Mouse (Mus musculus) heart, embryonic 16.5 days (tissue): ENCODE data around the gene Gls. TPM values are rescaled to one million over a fixed set of nuclear protein-coding genes. Genes with fewer than 3 reads are reported as not detected.

Experiments
- ATAC-seq: fragments of 200-750 bp; cut with Nextera tagmentation; replicated peaks from 2 replicates; pipeline ENCODE4 v1.8.0; 2017; ENCODE audit warnings: moderate number of reproducible peaks; ENCODE audit not compliant: insufficient read depth, low FRiP score; ENCODE audit errors: extremely low read depth
- H3K27ac ChIP-seq: fragments of 300-500 bp; sonication (generic); 2 replicates; pipeline ENCODE4 v1.5.1; 2014; ENCODE audit warnings: mild to moderate bottlenecking, low read length, control low read depth, moderate library complexity
- H3K27me3 ChIP-seq: fragments of 300-500 bp; sonication (generic); 2 replicates; pipeline ENCODE4 v1.6.1; 2014; ENCODE audit warnings: low read length, mixed read lengths; ENCODE audit not compliant: control insufficient read depth, insufficient read depth
- H3K36me3 ChIP-seq: fragments of 300-500 bp; sonication (generic); 2 replicates; pipeline ENCODE4 v1.6.1; 2014; ENCODE audit not compliant: control insufficient read depth, insufficient read depth
- H3K4me1 ChIP-seq: fragments of 300-500 bp; sonication (generic); 2 replicates; pipeline ENCODE4 v1.6.1; 2014; ENCODE audit warnings: low read length, mixed read lengths; ENCODE audit not compliant: control insufficient read depth, insufficient read depth
- H3K4me2 ChIP-seq: fragments of 300-500 bp; sonication (generic); 2 replicates; pipeline ENCODE4 v1.6.1; 2014; ENCODE audit warnings: low read depth, mild to moderate bottlenecking, control low read depth, low read length
- H3K4me3 ChIP-seq: fragments of 300-500 bp; sonication (generic); 2 replicates; pipeline ENCODE4 v1.5.1; 2014; ENCODE audit warnings: mild to moderate bottlenecking, control low read depth, low read length
- H3K9ac ChIP-seq: fragments of 300-500 bp; sonication (generic); 2 replicates; pipeline ENCODE4 v1.6.1; 2014; ENCODE audit warnings: low read length, control low read depth
- H3K9me3 ChIP-seq: fragments of 300-500 bp; sonication (generic); replicated peaks from 2 replicates; pipeline ENCODE4 v1.6.1; 2016; ENCODE audit warnings: low read length; ENCODE audit not compliant: control insufficient read depth
- WGBS: fragments of 180-500 bp; shearing (Covaris S2); extraction: QIAGEN DNeasy Blood & Tissue Kit; methylation state at CpG from one replicate; pipeline ENCODE4 v1.1.7; 2014; 5-methylcytosine and 5-hydroxymethylcytosine counted together
- polyA plus RNA-seq: library from polyadenylated mRNA; unstranded; fragments of >200 nt; fragmentation: Nextera tagmentation; extraction: Ambion mirVana; gene quantifications from 2 replicates; pipeline ENCODE4 v1.2.1, GENCODE M21; 2015

Gls gene
- polyA plus RNA-seq, 1 experiment from 2014 or later: 17.4 TPM

DNA sequence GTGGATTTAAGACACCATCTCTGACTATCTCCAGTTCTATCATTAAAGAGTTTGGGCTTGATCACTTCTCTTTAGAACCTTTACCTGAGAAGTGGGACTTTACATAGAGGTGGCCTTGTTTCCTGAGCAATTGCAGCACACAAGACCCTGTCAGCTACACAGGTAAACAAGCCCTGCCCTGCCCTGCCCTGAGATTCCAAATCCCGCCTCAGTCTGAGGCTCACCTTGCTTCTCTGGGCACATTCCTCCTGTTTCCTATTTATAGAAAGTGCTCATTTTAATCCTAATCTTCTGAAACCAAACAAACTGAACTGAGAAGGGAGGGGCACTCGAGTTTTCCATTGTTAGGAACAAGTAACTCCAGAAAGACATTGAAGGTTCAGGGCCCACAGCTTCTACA is 19.4 kb upstream of the Gls start:
- 43% methylated on average over 2 of the region's 2 CpGs for WGBS
- Histone ChIP-seq H3K4me3 (no peak overlapping the region), H3K9me3 (no peaks in the 10 kb centered on the region), H3K36me3 (no peaks in the 10 kb centered on the region), H3K4me1 (peaks cover 19% of the 10 kb centered on the region), H3K27me3 (no peaks in the 10 kb centered on the region), H3K27ac (no peak overlapping the region), H3K9ac (no peak overlapping the region), H3K4me2 (no peak overlapping the region)
- ATAC-seq: no peak

DNA sequence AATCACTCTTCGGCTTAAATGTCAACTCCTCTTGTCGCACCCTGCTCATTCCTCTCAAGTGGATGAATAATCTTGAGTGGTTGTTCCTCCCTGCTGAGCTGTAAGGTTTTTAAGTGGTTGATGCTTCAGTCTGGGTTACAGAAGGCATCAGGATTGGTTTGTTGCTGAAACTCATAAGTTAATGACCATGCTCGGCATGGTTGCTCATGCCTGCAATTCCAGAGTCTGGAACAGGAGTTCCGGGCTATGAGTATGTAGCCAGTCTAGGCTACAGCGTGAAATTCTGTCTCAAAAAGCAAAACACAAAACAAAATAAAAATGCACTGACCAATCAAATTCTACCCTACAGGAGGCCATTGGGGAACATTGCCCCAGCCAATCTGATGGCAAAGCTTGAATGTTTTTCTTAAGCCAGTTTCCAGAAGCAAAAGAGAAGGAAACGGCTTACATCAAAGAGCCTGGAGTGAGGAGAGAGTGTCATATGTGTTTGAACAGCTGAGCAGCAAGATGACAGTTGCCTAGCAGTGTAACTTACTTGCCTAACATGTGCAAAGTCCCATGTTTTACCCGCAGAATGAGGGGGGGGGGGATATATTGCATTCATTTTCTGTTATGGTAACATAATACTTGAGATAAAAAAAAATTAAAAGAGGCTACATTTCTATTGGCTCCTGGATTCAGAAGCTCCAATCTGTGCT is 18.2 kb upstream of the Gls start:
- H3K9ac ChIP-seq: no peak overlapping the region
- peak; percentile 58 for ATAC-seq
- WGBS: 35% methylated on average over 7 of the region's 7 CpGs
- H3K9me3 ChIP-seq: no peaks in the 10 kb centered on the region
- H3K4me1 ChIP-seq: peaks cover 19% of the 10 kb centered on the region
- no peaks in the 10 kb centered on the region for H3K36me3 ChIP-seq
- H3K27me3 ChIP-seq: no peaks in the 10 kb centered on the region
- H3K4me3 ChIP-seq: no peak overlapping the region
- peak overlapping the region; percentile 31 for H3K4me2 ChIP-seq
- H3K27ac ChIP-seq: peak overlapping the region; percentile 31; the same call in 1 of the 2 replicates

DNA sequence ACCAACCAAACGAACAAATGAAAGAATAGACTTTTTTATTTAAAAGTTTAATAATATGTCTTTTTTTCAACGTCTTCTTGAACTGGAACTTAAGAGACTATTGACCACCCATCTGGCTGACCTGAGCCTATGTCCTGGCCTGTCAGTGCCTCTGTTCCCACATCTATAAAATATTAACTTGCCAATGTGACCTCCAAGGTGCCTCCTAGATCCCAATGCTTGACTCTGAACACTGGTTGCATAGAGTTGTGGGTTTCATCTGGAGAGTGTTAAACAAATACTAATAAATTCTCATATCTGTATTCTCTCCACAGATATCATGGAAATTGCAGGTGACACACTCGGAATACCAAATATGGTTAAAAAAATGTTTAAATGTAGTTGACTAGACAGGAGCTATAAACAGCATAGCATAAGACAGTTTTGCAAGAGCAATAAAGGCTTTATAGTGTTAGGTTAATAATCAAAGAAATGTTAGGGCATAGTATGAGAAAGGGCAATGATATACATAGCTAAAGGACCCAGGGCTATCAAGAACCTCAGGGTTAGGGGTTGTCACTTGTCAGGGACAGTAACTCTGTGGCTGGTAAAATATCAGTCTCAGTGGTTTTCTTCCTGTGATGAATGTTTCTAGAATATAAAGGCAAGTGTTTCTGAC is 16.0 kb upstream of the Gls start:
- H3K4me3 ChIP-seq: no peak overlapping the region
- H3K9ac ChIP-seq: no peak overlapping the region
- H3K4me2 ChIP-seq: no peak overlapping the region
- no peaks in the 10 kb centered on the region for H3K9me3 ChIP-seq
- 84% methylated on average over 3 of the region's 3 CpGs for WGBS
- H3K27me3 ChIP-seq: no peaks in the 10 kb centered on the region
- no peak for ATAC-seq
- no peak overlapping the region for H3K27ac ChIP-seq
- no peaks in the 10 kb centered on the region for H3K36me3 ChIP-seq
- peaks cover 19% of the 10 kb centered on the region for H3K4me1 ChIP-seq

DNA sequence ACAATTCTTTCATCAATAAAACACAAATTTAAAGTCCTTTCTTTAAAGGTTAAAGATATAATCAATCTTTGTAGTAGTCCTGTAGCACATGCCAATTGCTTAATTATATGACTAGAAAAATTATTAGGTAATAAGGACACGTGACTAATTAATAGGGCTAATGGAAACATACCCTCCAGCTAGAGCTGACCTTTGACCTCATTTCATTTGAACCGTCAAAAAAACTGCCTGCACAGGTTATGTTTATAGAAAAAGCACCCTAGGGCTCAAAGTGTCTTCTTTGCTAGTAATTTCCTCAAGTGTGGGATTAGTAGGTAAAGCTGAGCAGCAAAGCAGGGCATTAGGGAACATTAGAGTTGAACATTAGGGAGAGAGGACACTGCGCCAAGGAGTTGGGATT is 9.2 kb upstream of the Gls start:
- Histone ChIP-seq H3K4me2 (no peak overlapping the region), H3K9me3 (no peaks in the 10 kb centered on the region), H3K9ac (no peak overlapping the region), H3K27me3 (no peaks in the 10 kb centered on the region), H3K36me3 (no peaks in the 10 kb centered on the region), H3K27ac (no peak overlapping the region), H3K4me1 (no peaks in the 10 kb centered on the region), H3K4me3 (no peak overlapping the region)
- no peak for ATAC-seq
- WGBS: 70% methylated on average over 3 of the region's 3 CpGs

DNA sequence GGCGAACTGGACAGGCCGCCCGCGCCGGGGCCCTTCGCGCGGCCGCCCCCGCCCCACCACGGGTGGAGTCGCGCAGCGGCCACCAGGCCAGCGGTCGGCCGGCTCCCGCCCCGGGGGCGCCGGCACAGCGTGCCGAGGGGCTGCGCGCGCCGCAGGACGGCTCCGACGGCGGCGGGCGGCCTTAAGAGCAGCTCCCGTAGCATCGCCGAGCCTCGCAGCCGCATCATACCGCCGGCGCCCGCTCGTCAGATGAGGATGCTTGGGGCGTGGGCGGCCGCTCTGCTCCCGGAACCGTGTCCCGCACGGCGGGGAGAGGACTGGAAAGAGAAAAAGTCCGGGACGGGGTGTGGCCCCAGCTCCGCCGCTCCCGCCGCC is 279 bp downstream of the Gls start:
- Histone ChIP-seq H3K4me1 (peaks cover 11% of the 10 kb centered on the region), H3K4me2 (peak overlapping the region; percentile 90), H3K4me3 (peak overlapping the region; percentile 97), H3K27me3 (no peaks in the 10 kb centered on the region), H3K9ac (peak overlapping the region; percentile 98), H3K9me3 (no peaks in the 10 kb centered on the region), H3K36me3 (no peaks in the 10 kb centered on the region), H3K27ac (peak overlapping the region; percentile 94)
- ATAC-seq: peak; percentile 56
- under 1% methylated on average over 54 of the region's 57 CpGs for WGBS

DNA sequence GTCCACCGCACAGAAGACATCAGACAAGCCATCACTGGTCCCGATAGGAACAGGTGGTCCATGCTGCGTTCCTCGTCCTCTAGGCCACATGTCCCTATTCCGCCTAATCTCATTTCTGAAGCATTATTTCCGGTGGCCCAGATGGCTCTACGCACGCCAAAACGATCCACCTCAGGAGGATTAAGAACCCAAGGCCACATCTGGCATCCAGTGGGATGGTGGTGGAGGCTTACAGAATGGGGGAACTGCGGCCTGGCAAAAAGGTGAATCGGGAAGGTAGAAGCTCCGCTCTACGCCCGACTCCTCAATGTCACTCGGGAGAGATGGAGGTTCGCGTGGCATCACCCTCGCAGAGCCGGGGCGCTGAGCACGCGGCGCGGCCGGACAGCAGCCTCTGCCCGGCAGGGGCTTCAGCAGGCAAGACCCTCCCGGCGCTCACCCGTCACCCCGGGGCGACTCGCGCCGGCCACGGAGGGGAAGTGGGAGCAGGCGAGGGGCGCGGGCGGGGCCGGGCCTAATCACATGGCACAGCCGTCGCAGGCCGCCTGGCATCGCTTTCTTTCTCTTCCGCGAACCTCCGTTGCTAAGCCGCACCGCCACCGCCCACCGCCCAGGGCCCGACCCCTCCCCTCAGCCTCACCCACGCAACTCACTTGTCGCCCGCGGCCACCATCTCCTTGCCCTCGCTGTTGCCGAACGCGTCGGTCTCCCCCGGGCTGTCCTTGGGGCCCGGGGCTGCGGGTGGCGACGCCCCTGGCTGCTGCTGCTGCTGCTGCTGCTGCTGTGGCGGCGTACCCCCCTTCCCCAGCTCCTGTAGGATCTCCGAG is 880 bp downstream of the Gls start:
- H3K4me2 ChIP-seq: peak overlapping the region; percentile 90
- peak overlapping the region; percentile 98 for H3K9ac ChIP-seq
- H3K4me1 ChIP-seq: peaks cover 11% of the 10 kb centered on the region
- WGBS: under 1% methylated on average over 59 of the region's 69 CpGs
- H3K27ac ChIP-seq: peak overlapping the region; percentile 94
- no peaks in the 10 kb centered on the region for H3K27me3 ChIP-seq
- H3K4me3 ChIP-seq: peak overlapping the region; percentile 97
- H3K36me3 ChIP-seq: no peaks in the 10 kb centered on the region
- no peaks in the 10 kb centered on the region for H3K9me3 ChIP-seq
- peak; percentile 33 for ATAC-seq

DNA sequence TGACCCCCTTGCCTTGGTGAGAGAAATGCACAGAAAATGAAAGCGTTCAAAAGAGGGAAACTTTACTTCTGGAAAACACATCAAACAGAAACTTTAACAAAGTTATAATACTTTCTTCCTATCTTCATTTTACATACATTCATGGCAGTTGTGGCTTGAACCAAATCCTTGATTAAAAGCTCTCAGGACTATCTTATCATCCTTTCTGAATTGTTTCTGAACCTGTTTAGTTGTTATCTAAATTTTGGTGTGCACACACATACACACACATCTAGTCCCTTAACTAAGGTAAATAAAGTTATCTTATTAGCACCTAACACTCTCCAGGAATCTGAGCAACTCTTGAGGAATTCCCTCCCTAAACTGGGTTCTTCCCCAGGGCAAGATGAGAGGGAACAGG is 2.6 kb downstream of the Gls start:
- Histone ChIP-seq H3K27ac (no peak overlapping the region), H3K9me3 (no peaks in the 10 kb centered on the region), H3K27me3 (no peaks in the 10 kb centered on the region), H3K4me2 (peak overlapping the region; percentile 90), H3K4me3 (no peak overlapping the region; the same call in 1 of the 2 replicates), H3K36me3 (no peaks in the 10 kb centered on the region), H3K4me1 (peaks cover 11% of the 10 kb centered on the region), H3K9ac (no peak overlapping the region)
- 44% methylated on average over 1 of the region's 1 CpGs for WGBS
- no peak for ATAC-seq

DNA sequence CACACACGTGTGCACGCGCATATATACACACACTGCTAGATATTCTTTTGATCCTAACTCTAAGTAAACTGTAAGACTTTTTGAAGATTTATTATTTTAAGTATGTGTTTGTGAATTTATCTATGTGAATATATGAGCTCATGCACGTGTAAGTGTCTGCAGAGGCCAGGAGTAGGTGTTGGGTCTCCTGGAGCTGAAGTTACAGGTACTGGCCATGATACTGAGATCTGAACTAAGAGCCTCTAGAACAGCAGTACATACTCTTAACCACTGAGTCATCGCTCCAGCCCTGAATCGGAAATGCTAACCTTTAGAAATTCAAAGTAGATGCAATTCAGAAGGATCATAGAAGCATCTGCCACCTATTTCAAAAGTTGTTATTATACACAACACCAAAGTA is 4.9 kb downstream of the Gls start:
- Histone ChIP-seq H3K27ac (no peak overlapping the region), H3K27me3 (no peaks in the 10 kb centered on the region), H3K4me3 (no peak overlapping the region), H3K9ac (no peak overlapping the region), H3K36me3 (no peaks in the 10 kb centered on the region), H3K4me1 (peaks cover 15% of the 10 kb centered on the region), H3K9me3 (no peaks in the 10 kb centered on the region), H3K4me2 (no peak overlapping the region)
- ATAC-seq: no peak
- WGBS: 75% methylated on average over 6 of the region's 6 CpGs

DNA sequence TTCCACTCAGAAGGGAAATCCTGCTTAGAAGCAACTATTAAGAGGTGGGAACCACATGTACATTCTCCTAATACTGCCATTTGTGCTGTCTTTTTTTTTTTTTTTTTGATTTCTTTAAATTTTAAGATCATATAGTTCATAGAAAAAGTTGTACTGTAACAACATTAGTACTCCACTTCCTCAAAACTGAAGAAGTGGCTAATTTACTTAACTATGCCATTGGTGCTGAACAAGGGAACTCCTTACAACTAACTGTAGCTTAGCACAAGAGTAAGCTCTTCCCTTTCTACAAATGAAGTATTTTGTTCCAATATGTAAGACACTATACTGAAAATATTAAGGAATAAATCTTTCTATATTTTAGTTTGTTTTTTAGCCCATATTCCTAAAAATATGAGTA is 6.6 kb downstream of the Gls start:
- no peaks in the 10 kb centered on the region for H3K27me3 ChIP-seq
- no peak overlapping the region for H3K9ac ChIP-seq
- no peak overlapping the region for H3K4me3 ChIP-seq
- H3K36me3 ChIP-seq: no peaks in the 10 kb centered on the region
- H3K4me1 ChIP-seq: peaks cover 15% of the 10 kb centered on the region
- H3K9me3 ChIP-seq: no peaks in the 10 kb centered on the region
- H3K27ac ChIP-seq: no peak overlapping the region
- no peak overlapping the region for H3K4me2 ChIP-seq
- ATAC-seq: no peak
